Mouse (Mus musculus): ENCODE data around the gene Id2. TPM values are rescaled to one million over a fixed set of nuclear protein-coding genes. Genes with fewer than 3 reads are reported as not detected.

Id2 gene
- polyA plus RNA-seq, 1 experiment = 106 TPM

DNA sequence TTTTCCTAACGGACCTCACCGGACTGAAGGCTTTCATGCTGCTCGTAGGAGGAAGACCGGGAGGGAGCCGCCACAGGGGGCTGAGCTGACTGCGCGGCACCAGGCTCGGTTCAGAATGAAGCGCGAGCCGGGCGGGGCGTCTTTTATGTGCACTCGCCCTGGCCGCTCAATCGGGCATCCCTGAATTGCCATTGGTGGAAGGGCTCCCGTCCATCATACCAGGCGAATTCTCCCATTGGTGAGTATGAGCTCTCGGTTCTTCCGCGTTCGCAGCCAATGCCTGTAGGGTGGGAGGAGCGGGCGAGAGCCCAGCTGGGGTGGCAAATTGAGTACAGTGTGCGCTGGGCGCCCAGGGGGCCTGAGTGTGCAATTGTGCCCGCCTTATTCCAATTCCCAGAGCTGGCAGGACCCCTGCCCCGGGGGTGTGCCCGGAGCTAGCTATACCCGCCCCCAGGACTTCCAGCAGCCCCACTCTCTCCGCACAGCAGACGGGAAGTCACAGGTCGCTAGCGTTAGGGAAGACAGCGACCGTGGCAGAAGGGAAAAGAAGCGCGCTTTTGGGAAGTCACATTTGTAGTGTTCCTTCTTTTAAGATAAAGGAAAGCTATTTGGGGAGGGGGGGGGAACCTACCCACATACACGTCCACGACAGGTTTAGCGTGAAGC lies 833 bp downstream of the Id2 start:
- Histone ChIP-seq H3K4me1 (ENCODE audit: control insufficient read depth, insufficient read depth, insufficient read length) (peaks cover 21% of the 10 kb centered on the region), H3K4me3 (ENCODE audit: extremely low read depth, insufficient read depth, insufficient read length) (peak overlapping the region; percentile 70), H3K27me3 (ENCODE audit: control insufficient read depth, insufficient read depth, low read length) (peaks cover 11% of the 10 kb centered on the region), H3K27ac (ENCODE audit: insufficient read depth, low read length) (peak overlapping the region; percentile 63), H3K36me3 (ENCODE audit: control insufficient read depth, insufficient read depth, low read length) (no peaks in the 10 kb centered on the region)
- TF ChIP-seq CTCF (IDR thresholded peaks at IDR 0.05; ENCODE audit: extremely low read depth, insufficient read depth, insufficient read length, insufficient replicate concordance) = no peak
- TF ChIP-seq POLR2A (IDR thresholded peaks at IDR 0.05; ENCODE audit: low read depth, low read length) = peak; percentile 94
- peak; percentile 93 to 97 for DNase-seq (ENCODE audit: low read depth in 1 of 2, low spot score in 2 of 2)
- under 1% methylated on average over 41 of the region's 41 CpGs for WGBS

DNA sequence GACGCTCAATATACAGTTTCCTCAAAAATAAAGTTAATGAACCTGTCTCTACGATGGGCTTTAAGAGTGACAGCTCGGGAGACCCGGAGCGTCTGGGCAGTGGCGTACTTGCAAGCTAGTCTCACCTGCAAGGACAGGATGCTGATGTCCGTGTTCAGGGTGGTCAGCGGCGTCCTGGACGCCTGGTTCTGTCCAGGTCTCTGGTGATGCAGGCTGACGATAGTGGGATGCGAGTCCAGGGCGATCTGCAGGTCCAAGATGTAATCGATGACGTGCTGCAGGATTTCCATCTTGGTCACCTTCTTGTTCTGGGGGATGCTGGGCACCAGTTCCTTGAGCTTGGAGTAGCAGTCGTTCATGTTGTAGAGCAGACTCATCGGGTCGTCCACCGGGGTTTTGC lies 1.4 kb downstream of the Id2 start:
- whole genome bisulfite sequencing = 1% methylated on average over 19 of the region's 19 CpGs
- TF ChIP-seq POLR2A (IDR thresholded peaks at IDR 0.05; ENCODE audit: low read depth, low read length) = no peak
- TF ChIP-seq CTCF (IDR thresholded peaks at IDR 0.05; ENCODE audit: extremely low read depth, insufficient read depth, insufficient read length, insufficient replicate concordance) = no peak

DNA sequence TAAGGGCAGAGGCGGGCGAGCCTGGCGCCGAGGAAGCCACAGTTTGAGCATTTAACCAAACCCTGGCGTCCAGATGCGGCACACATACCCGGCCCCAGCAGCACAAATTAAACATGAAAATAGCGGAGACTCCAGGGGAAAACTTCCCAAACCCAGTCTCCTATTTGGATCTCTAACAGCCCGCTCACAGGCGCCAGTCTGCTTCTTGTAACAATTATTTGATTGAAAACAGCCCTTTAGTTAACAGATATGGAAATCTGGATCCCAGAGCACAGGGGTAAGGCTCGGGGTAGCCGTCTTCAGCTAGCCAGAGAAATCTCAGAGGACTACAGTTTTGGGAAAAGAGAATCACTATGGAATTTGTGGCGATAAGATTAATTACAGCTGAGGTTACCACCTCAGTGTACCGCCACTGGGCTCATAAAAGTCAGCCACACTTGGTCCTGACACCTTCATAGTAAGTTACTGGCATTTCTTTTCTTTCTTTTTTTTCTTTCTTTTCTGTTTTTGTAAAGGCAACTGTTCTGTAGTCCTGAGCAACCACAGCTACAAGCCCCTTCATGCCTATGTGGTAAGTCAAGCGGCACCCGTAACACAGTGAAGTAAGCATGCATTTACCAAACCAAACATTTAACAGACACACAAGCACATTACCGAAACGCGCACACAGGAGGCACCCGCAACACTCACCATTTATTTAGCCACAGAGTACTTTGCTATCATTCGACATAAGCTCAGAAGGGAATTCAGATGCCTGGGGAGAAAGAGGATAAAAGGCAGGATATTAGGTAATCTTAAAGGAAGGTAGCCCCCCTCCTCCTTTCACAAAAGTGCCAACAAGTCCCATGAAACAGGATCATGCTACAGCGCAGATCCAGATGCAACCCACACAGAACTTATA lies 2.1 kb downstream of the Id2 start:
- H3K4me3 ChIP-seq (ENCODE audit: extremely low read depth, insufficient read depth, insufficient read length) = peak overlapping the region; percentile 70
- H3K4me1 ChIP-seq (ENCODE audit: control insufficient read depth, insufficient read depth, insufficient read length) = peaks cover 14% of the 10 kb centered on the region
- H3K27me3 ChIP-seq (ENCODE audit: control insufficient read depth, insufficient read depth, low read length) = peaks cover 8% of the 10 kb centered on the region
- TF ChIP-seq CTCF (IDR thresholded peaks at IDR 0.05; ENCODE audit: extremely low read depth, insufficient read depth, insufficient read length, insufficient replicate concordance) = no peak
- no peak for TF ChIP-seq POLR2A (IDR thresholded peaks at IDR 0.05; ENCODE audit: low read depth, low read length)
- H3K27ac ChIP-seq (ENCODE audit: insufficient read depth, low read length) = peak overlapping the region; percentile 55
- no peak for DNase-seq (ENCODE audit: low read depth in 1 of 2, low spot score in 2 of 2)
- WGBS = 9% methylated on average over 22 of the region's 22 CpGs
- H3K36me3 ChIP-seq (ENCODE audit: control insufficient read depth, insufficient read depth, low read length) = no peaks in the 10 kb centered on the region

More for the DNA sequence above, 1.4 kb downstream of the Id2 start:
- Histone ChIP-seq H3K4me1 (ENCODE audit: control insufficient read depth, insufficient read depth, insufficient read length) (peaks cover 16% of the 10 kb centered on the region), H3K36me3 (ENCODE audit: control insufficient read depth, insufficient read depth, low read length) (no peaks in the 10 kb centered on the region), H3K27me3 (ENCODE audit: control insufficient read depth, insufficient read depth, low read length) (peaks cover 9% of the 10 kb centered on the region), H3K27ac (ENCODE audit: insufficient read depth, low read length) (peak overlapping the region; percentile 55), H3K4me3 (ENCODE audit: extremely low read depth, insufficient read depth, insufficient read length) (peak overlapping the region; percentile 70)
- peak in 1 of 2 experiments; percentile 15 for DNase-seq (ENCODE audit: low read depth in 1 of 2, low spot score in 2 of 2)

DNA sequence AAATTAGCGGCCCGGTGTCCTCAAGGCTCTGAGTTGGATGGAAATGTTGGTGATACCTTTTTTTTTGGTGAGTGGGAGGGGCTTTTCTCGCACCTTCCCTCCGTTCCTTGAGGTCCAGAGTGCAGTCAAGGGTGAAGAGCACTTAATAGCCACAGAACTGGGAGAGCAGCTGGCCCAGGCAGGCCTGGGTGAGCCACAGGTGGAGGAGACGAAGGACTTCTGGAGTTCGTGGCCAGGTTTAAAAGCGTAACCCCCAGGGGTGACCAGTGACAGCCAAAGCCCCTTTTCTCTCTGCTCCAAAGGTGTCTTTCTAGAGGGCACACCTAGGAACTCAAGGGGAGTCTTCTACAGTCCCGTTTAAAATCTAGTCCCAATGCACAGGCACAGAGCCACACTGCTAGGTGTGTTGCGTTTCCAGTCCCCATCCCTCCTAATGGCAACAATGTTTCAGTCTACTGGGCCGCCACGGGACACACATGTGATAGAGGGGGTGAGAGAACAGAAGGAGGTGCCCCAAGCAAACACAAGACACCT lies 3.6 kb downstream of the Id2 start:
- 71% methylated on average over 11 of the region's 11 CpGs for whole genome bisulfite sequencing

DNA sequence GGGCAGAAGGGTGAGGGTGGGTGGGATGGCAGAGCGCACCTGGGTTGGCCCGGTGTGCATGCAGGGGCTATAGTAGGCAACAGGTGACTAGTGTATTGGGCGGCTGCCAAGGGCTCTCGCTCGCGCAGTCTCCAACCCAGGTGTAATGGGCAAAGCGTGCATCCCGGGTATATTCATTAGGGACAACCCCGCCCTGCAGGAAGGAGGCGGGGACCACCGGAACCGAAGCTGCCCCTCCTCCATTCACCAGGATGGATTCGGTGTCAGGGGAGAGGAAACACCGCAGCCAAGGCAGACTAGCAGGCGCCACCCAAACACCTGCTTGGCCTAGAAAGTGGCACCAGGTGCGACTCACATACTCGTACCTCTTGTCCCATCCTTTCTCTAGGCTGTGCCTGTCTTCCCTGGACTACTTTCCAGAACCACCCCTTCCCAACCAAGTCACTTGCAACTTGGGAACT lies 4.2 kb downstream of the Id2 start:
- Histone ChIP-seq H3K27ac (ENCODE audit: insufficient read depth, low read length) (no peak overlapping the region), H3K36me3 (ENCODE audit: control insufficient read depth, insufficient read depth, low read length) (no peaks in the 10 kb centered on the region), H3K27me3 (ENCODE audit: control insufficient read depth, insufficient read depth, low read length) (no peaks in the 10 kb centered on the region), H3K4me1 (ENCODE audit: control insufficient read depth, insufficient read depth, insufficient read length) (peaks cover 5% of the 10 kb centered on the region; the same call in 1 of the 2 replicates), H3K4me3 (ENCODE audit: extremely low read depth, insufficient read depth, insufficient read length) (peak overlapping the region; percentile 44; the same call in 1 of the 2 replicates)
- DNase-seq (ENCODE audit: low read depth in 1 of 2, low spot score in 2 of 2) = peak in 1 of 2 experiments; percentile 18
- TF ChIP-seq CTCF (IDR thresholded peaks at IDR 0.05; ENCODE audit: extremely low read depth, insufficient read depth, insufficient read length, insufficient replicate concordance) (no peak), POLR2A (IDR thresholded peaks at IDR 0.05; ENCODE audit: low read depth, low read length) (no peak)
- 24% methylated on average over 17 of the region's 17 CpGs for WGBS

More for the DNA sequence above, 3.6 kb downstream of the Id2 start:
- Histone ChIP-seq H3K4me3 (ENCODE audit: extremely low read depth, insufficient read depth, insufficient read length) (peak overlapping the region; percentile 24), H3K27me3 (ENCODE audit: control insufficient read depth, insufficient read depth, low read length) (peaks cover 1% of the 10 kb centered on the region; the same call in 1 of the 2 replicates), H3K27ac (ENCODE audit: insufficient read depth, low read length) (peak overlapping the region; percentile 11; the same call in 1 of the 2 replicates), H3K36me3 (ENCODE audit: control insufficient read depth, insufficient read depth, low read length) (no peaks in the 10 kb centered on the region), H3K4me1 (ENCODE audit: control insufficient read depth, insufficient read depth, insufficient read length) (peaks cover 9% of the 10 kb centered on the region; the same call in 1 of the 2 replicates)
- no peak for TF ChIP-seq POLR2A (IDR thresholded peaks at IDR 0.05; ENCODE audit: low read depth, low read length)
- no peak for TF ChIP-seq CTCF (IDR thresholded peaks at IDR 0.05; ENCODE audit: extremely low read depth, insufficient read depth, insufficient read length, insufficient replicate concordance)
- no peak for DNase-seq (ENCODE audit: low read depth in 1 of 2, low spot score in 2 of 2)

DNA sequence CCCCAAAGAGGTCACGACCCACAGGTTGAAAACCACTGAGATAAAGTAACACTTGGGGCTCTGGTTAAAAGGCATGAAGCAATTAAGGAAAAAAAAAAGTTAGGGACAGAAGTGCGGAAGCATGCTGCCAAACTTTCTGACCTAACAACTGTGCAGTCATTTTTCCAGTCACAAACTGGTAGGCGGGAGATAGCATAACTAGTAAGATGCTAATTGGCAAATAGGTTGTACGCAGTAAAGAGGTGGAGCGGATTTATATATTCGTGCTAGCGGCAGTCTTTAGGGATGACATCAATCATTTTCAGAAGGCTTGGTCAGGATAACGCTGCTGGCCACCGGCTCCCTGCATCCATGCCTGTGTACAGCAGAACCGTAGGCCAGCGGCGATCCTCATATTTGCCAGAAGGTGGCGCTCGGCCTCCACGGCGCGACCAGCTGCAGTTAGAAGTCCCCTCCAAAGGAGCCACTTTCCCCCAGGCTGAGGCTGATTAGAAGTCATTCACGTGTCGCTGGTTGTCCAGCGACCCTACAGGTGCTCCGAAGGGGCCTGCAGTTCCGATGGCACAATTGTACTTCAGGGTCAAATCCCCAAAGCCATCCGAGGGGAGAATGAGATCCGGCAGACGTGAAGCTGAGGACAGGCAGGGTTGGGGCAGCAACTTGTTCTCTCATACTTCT lies 4.8 kb downstream of the Id2 start:
- H3K27me3 ChIP-seq (ENCODE audit: control insufficient read depth, insufficient read depth, low read length) = no peaks in the 10 kb centered on the region
- peak overlapping the region; percentile 44; the same call in 1 of the 2 replicates for H3K4me3 ChIP-seq (ENCODE audit: extremely low read depth, insufficient read depth, insufficient read length)

More for the DNA sequence above, 4.8 kb downstream of the Id2 start:
- TF ChIP-seq CTCF (IDR thresholded peaks at IDR 0.05; ENCODE audit: extremely low read depth, insufficient read depth, insufficient read length, insufficient replicate concordance) (peak; percentile 100), POLR2A (IDR thresholded peaks at IDR 0.05; ENCODE audit: low read depth, low read length) (no peak)
- no peaks in the 10 kb centered on the region for H3K36me3 ChIP-seq (ENCODE audit: control insufficient read depth, insufficient read depth, low read length)
- H3K4me1 ChIP-seq (ENCODE audit: control insufficient read depth, insufficient read depth, insufficient read length) = peaks cover 3% of the 10 kb centered on the region; the same call in 1 of the 2 replicates
- WGBS = 12% methylated on average over 25 of the region's 25 CpGs
- peak; percentile 51 to 81 for DNase-seq (ENCODE audit: low read depth in 1 of 2, low spot score in 2 of 2)
- H3K27ac ChIP-seq (ENCODE audit: insufficient read depth, low read length) = no peak overlapping the region
